Mouse (Mus musculus): ENCODE results near the gene Zfp599.

GRCm38 (mm10) chr9:22268886-22269285, 9.2 kb upstream of the Zfp599 start:
- TF ChIP-seq TAL1 (IDR thresholded peaks at IDR 0.05; ENCODE audit: low read length) (no peak), GATA1 (IDR thresholded peaks at IDR 0.05; ENCODE audit: low read length) (no peak)
